Mouse (Mus musculus) embryonic fibroblast, embryonic 13.5 days (primary cell): ENCODE data around the gene Hibadh. TPM values are rescaled to one million over a fixed set of nuclear protein-coding genes. Genes with fewer than 3 reads are reported as not detected.
"Not testable (repeated sequence)": the region's sequence is repeated elsewhere in the genome, so short reads cannot be mapped to it uniquely, and the experiment has no call there.

Source experiments
- H3K27ac ChIP-seq: 2 replicates; pipeline ENCODE4 v1.5.1; 2012; ENCODE audit warnings: low read length, control low read depth, inconsistent platforms; ENCODE audit not compliant: insufficient read depth
- H3K4me1 ChIP-seq: 2 replicates; pipeline ENCODE4 v1.6.1; 2011; ENCODE audit warnings: low read length; ENCODE audit not compliant: control insufficient read depth, insufficient read depth
- H3K4me3 ChIP-seq: 2 replicates; pipeline ENCODE4 v1.5.1; 2011; ENCODE audit warnings: mild to moderate bottlenecking, control low read depth, low read length; ENCODE audit not compliant: insufficient read depth
- CTCF ChIP-seq: IDR thresholded peaks from 2 replicates; pipeline ENCODE4 v1.5.1; 2011; ENCODE audit warnings: mild to moderate bottlenecking, control low read depth, low read length, moderate library complexity, borderline replicate concordance; ENCODE audit not compliant: insufficient read depth
- POLR2A ChIP-seq: IDR thresholded peaks from 2 replicates; pipeline ENCODE4 v1.6.1; 2011; ENCODE audit warnings: low read depth, mild to moderate bottlenecking, control low read depth, low read length, moderate library complexity
- polyA plus RNA-seq: library from polyadenylated mRNA; stranded (reverse); fragments of >200 nt; gene quantifications from 2 replicates; pipeline ENCODE4 v1.2.4, GENCODE M21; 2011; ENCODE audit warnings: low read depth; ENCODE audit not compliant: missing spikeins, insufficient read length

Gene Hibadh
- polyA plus RNA-seq, 1 experiment: 61.7 TPM

DNA sequence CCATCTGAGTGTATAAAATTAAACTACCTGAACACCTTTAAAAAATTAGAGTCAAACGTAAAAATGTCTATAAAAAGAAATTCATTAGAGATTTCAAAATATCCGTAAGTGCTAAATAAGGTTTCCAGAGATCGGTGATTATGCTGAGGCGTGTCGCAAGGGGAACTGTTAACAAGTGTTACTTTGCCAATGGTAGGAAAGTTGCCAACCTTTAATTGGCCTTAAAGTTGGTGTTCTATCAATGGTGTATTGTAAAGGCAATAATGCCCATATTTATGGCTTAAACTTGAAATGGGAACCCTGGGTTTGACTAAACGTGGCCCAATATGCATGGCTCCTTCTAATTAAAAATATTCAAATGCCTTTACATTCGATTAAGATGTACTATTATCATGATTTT lies 33.5 kb upstream of the Hibadh start:
- no peaks in the 10 kb centered on the region for H3K4me1 ChIP-seq
- no peak for TF ChIP-seq CTCF
- no peak for TF ChIP-seq POLR2A
- H3K4me3 ChIP-seq: no peak overlapping the region
- no peak overlapping the region for H3K27ac ChIP-seq

- no peaks in the 10 kb centered on the region for H3K4me1 ChIP-seq
- H3K27ac ChIP-seq: no peak overlapping the region
- TF ChIP-seq POLR2A: no peak
- TF ChIP-seq CTCF: no peak
- no peak overlapping the region for H3K4me3 ChIP-seq
Observed at GRCm38 (mm10) chr6:52672539-52672938, 32.4 kb upstream of the Hibadh start.

DNA sequence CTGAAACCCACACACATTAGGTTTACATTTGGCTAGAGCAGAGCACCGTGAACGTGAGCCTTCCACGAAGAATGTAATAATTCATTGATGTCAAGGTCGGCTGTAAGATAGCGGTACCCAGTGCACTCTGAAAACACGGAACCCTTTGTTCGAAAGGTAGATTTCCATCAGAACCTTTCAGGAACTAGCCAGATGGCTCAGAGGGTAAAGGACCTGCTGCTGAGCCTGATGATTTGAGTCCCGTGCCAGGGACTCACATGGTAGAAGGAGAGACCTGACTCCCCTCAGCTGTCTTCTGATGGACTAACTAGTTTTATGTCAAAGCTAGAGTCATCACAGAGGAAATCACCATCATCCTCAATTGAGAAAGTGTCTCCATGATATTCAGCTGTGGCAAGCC lies 31.6 kb upstream of the Hibadh start:
- Histone ChIP-seq H3K4me3 (no peak overlapping the region), H3K27ac (no peak overlapping the region), H3K4me1 (no peaks in the 10 kb centered on the region)
- TF ChIP-seq POLR2A (no peak), CTCF (no peak)

GRCm38 (mm10) chr6:52669878-52670277 lies 29.7 kb upstream of the Hibadh start:
- H3K27ac ChIP-seq, H3K4me1 ChIP-seq, H3K4me3 ChIP-seq: not testable (repeated sequence)

DNA sequence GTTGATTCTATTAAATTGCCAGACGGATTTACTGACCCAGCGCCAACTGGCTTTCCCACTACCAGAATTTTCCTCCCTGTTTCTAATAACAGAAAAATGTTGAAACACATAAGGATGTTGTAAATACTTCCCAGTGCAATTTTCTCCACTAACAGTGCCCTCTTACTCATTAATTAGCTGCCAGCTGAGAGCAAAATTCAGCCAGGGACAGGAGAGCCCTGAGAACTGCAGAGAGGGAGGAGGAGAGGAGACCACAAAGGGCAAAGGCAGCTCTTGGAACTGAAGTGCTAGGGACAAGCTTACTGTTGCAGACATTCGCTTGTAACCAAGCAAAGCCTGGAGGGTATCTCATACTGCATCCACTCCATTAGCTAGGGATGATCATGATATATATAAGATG lies 27.5 kb upstream of the Hibadh start:
- no peak overlapping the region for H3K27ac ChIP-seq
- peaks cover 5% of the 10 kb centered on the region; the same call in 1 of the 2 replicates for H3K4me1 ChIP-seq
- TF ChIP-seq POLR2A: no peak
- TF ChIP-seq CTCF: no peak

GRCm38 (mm10) chr6:52663021-52663420 lies 22.8 kb upstream of the Hibadh start:
- Histone ChIP-seq H3K4me3 (no peak overlapping the region), H3K4me1 (peaks cover 10% of the 10 kb centered on the region), H3K27ac (no peak overlapping the region)
- TF ChIP-seq POLR2A (no peak), CTCF (peak; percentile 16; the same call in 1 of the 2 replicates)

More for the DNA sequence above, 27.5 kb upstream of the Hibadh start:
- no peak overlapping the region for H3K4me3 ChIP-seq

DNA sequence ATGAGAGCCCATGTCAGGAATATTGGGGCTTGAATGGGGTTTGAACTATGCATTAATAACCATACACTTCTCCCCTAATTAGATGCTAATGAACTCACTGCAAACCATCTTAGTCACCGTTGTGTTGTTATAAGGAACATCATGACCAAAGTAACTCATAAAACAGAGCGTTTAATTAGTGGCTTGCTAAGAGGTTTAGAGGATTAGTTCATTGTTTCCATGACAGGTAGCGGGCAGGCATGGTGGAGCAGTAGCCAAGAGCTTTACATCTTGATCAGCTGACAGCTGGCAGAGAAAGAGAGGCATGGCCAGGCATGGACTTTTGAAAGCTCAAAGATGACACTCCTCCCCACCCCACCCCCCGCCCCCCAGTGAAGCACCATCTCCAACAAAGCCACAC lies 15.1 kb upstream of the Hibadh start:
- Histone ChIP-seq H3K27ac (no peak overlapping the region), H3K4me3 (no peak overlapping the region), H3K4me1 (no peaks in the 10 kb centered on the region; the same call in 1 of the 2 replicates)
- TF ChIP-seq CTCF (no peak), POLR2A (no peak)

DNA sequence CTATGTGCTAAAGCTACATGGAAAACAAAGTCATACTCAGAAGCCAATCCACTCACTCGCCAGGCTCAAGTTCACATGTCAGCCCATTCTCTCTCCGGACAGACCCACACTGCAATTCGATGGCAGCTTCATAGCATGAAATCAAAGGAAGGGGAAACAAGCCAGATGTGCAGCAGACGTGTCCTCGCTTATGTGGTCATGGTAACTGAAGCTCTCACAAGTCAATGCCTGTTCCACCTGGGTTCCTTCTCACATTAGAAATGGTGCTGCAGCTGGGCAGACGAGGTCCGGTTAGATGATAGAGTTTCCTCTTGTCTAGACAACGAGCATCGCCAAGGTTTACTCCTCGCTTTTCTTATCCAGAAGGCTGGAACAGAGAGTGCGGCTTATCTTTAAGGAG lies 8.6 kb upstream of the Hibadh start:
- H3K4me1 ChIP-seq: no peaks in the 10 kb centered on the region; the same call in 1 of the 2 replicates
- no peak overlapping the region for H3K27ac ChIP-seq
- TF ChIP-seq POLR2A (no peak), CTCF (no peak)
- no peak overlapping the region for H3K4me3 ChIP-seq

DNA sequence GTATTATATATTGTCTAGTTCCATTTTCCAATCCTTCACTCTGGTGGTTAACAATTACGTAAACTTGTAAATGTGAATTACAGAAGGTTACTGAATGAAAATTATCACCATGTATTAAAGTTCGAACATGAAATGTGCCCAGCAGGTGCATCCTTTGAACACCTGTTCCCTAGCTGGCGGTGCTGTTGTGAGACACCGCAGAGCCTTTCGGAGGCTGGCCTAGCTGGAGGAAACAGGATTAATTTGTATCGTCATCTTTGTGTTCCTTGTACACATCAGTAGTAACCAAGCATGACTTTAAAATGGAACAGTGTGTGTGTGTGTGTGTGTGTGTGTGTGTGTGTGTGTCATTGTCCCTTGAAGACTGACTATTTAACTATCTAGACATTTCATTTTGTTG lies 7.8 kb upstream of the Hibadh start:
- TF ChIP-seq CTCF (no peak), POLR2A (no peak)
- no peak overlapping the region for H3K4me3 ChIP-seq
- no peaks in the 10 kb centered on the region for H3K4me1 ChIP-seq
- H3K27ac ChIP-seq: no peak overlapping the region

- Histone ChIP-seq H3K27ac (no peak overlapping the region), H3K4me3 (no peak overlapping the region), H3K4me1 (no peaks in the 10 kb centered on the region)
- TF ChIP-seq CTCF: no peak
- TF ChIP-seq POLR2A: no peak
Observed at GRCm38 (mm10) chr6:52645926-52646325, 5.7 kb upstream of the Hibadh start.

GRCm38 (mm10) chr6:52642152-52642551 lies 2.0 kb upstream of the Hibadh start:
- Histone ChIP-seq H3K4me3 (no peak overlapping the region), H3K4me1 (no peaks in the 10 kb centered on the region; the same call in 1 of the 2 replicates), H3K27ac (no peak overlapping the region)
- TF ChIP-seq POLR2A (no peak), CTCF (no peak)
